Mouse (Mus musculus): ENCODE measurements around the gene Pheta2. TPM values are rescaled to one million over a fixed set of nuclear protein-coding genes. Genes with fewer than 3 reads are reported as not detected.

Pheta2 gene
- total and polyA plus RNA-seq, 3 experiments, result 0.08 TPM; not detected in 2

DNA sequence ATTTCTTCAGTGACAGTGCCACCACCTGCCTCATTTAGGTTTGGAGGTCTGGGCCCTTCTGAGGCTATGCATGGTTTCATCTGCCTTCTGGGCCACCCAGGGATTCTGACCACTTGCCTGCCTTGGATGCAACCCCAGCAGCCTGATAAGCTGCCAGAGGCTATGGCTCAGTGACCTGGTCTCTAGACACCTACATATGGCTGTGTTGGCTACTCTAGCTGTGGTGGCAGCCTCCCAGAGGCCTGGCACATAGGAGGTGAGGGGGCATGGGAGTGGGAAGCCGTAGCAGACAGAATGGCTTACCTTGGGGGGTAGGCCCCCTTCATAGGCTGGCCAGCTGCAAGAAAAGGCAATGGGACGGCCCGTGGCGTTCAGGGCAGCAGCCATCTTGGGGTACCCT lies 3.5 kb upstream of the Pheta2 start:
- Histone ChIP-seq H3K36me3 (replicated peaks in 1 of 2; ENCODE audit: control insufficient read depth in 1 of 2, insufficient read depth in 1 of 2, low read length in 1 of 2) (peaks cover 40 to 62% of the 10 kb centered on the region in 2 experiments), H3K4me2 (ENCODE audit: insufficient read depth, low read depth, poor library complexity, severe bottlenecking) (no peak overlapping the region), H3K27ac (ENCODE audit: insufficient read depth, low read depth) (no peak overlapping the region), H3K4me3 (replicated peaks in 1 of 3; ENCODE audit: low read depth in 2 of 3, low read length in 2 of 3, poor library complexity in 1 of 3) (no peak overlapping the region), H3K9ac (ENCODE audit: insufficient read depth, low read depth) (no peak overlapping the region), H3K9me3 (replicated peaks; ENCODE audit: low read length) (no peaks in the 10 kb centered on the region), H3K79me2 (replicated peaks; ENCODE audit: control insufficient read depth, extremely low read depth, insufficient read depth, poor library complexity, severe bottlenecking) (no peaks in the 10 kb centered on the region), H3K27me3 (replicated peaks) (peaks cover 6% of the 10 kb centered on the region), H3K4me1 (ENCODE audit: control insufficient read depth in 1 of 2, insufficient read depth in 2 of 2) (peaks cover 4 to 9% of the 10 kb centered on the region in 2 experiments; a peak in 3 of 4 replicates)
- in situ Hi-C loops (cut with MboI; ENCODE audit: low pct_ligation_motif_present, low pct_unique_long_range_greater_than_20kb, low sequenced_read_pairs), result no loop called here
- no peak for DNase-seq (ENCODE audit: extremely low read depth)
- TF ChIP-seq USF1 (IDR thresholded peaks at IDR 0.05; ENCODE audit: low read depth, low read length) (no peak), IRF4 (IDR thresholded peaks at IDR 0.05; ENCODE audit: low read depth, low read length) (no peak), MAX (IDR thresholded peaks at IDR 0.05; ENCODE audit: low read length) (no peak), E2F4 (IDR thresholded peaks at IDR 0.05; ENCODE audit: insufficient replicate concordance, low read depth, low read length) (no peak), CHD2 (IDR thresholded peaks at IDR 0.05; ENCODE audit: low read length) (no peak), RCOR1 (conservative IDR thresholded peaks at IDR 0.05; ENCODE audit: low read depth, low read length) (no peak), GABPA (IDR thresholded peaks at IDR 0.05; ENCODE audit: insufficient replicate concordance, low read depth, low read length) (no peak), TCF12 (IDR thresholded peaks at IDR 0.05; ENCODE audit: low read depth, low read length) (no peak), ELF1 (IDR thresholded peaks at IDR 0.05; ENCODE audit: low read depth, low read length) (no peak)
- dilution Hi-C loops (cut with MboI; ENCODE audit: extremely low pct_ligation_motif_present, extremely low pct_unique_long_range_greater_than_20kb, low sequenced_read_pairs), result no loop called here

DNA sequence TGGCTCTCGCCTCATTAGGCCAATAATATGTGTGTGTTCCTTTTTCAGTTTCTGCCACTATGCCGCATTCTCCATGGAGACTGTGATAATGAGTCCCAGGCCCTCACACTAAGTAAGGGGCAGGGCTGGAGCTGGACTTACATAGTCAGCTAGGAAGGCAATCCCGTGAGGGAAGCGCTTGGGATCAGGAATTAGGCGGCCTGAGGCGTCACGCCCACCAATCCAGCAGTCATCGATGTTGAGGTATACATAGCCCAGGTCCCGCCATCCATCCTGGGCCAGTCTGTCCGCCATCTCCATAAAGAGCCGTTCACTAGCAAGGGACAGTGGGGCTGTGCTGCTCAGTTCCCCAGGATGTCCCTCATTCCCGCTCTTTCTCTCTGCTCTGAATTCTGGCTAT lies 2.1 kb upstream of the Pheta2 start:
- Histone ChIP-seq H3K9ac (ENCODE audit: insufficient read depth, low read depth) (no peak overlapping the region), H3K9me3 (replicated peaks; ENCODE audit: low read length) (no peaks in the 10 kb centered on the region), H3K36me3 (replicated peaks in 1 of 2; ENCODE audit: control insufficient read depth in 1 of 2, insufficient read depth in 1 of 2, low read length in 1 of 2) (peaks cover 34 to 50% of the 10 kb centered on the region in 2 experiments), H3K27me3 (replicated peaks) (peaks cover 13% of the 10 kb centered on the region), H3K4me2 (ENCODE audit: insufficient read depth, low read depth, poor library complexity, severe bottlenecking) (no peak overlapping the region), H3K79me2 (replicated peaks; ENCODE audit: control insufficient read depth, extremely low read depth, insufficient read depth, poor library complexity, severe bottlenecking) (no peaks in the 10 kb centered on the region), H3K27ac (ENCODE audit: insufficient read depth, low read depth) (no peak overlapping the region), H3K4me3 (replicated peaks in 1 of 3; ENCODE audit: low read depth in 2 of 3, low read length in 2 of 3, poor library complexity in 1 of 3) (no peak overlapping the region), H3K4me1 (ENCODE audit: control insufficient read depth in 1 of 2, insufficient read depth in 2 of 2) (peaks cover 4 to 9% of the 10 kb centered on the region in 2 experiments; a peak in 3 of 4 replicates)
- dilution Hi-C loops (cut with MboI; ENCODE audit: extremely low pct_ligation_motif_present, extremely low pct_unique_long_range_greater_than_20kb, low sequenced_read_pairs), result no loop called here
- in situ Hi-C loops (cut with MboI; ENCODE audit: low pct_ligation_motif_present, low pct_unique_long_range_greater_than_20kb, low sequenced_read_pairs), result no loop called here
- DNase-seq (ENCODE audit: extremely low read depth), result no peak
- TF ChIP-seq EP300 (IDR thresholded peaks at IDR 0.05; ENCODE audit: low read length) (no peak), CHD2 (IDR thresholded peaks at IDR 0.05; ENCODE audit: low read length) (no peak), ZKSCAN1 (IDR thresholded peaks at IDR 0.05; ENCODE audit: borderline replicate concordance, low read depth, low read length) (no peak), ZNF384 (IDR thresholded peaks at IDR 0.05; ENCODE audit: low read depth, low read length) (no peak), ZMIZ1 (IDR thresholded peaks at IDR 0.05; ENCODE audit: low read depth, low read length) (no peak), MAX (IDR thresholded peaks at IDR 0.05; ENCODE audit: low read length) (no peak), SIN3A (IDR thresholded peaks at IDR 0.05; ENCODE audit: low read length) (no peak), ZC3H11A (IDR thresholded peaks at IDR 0.05; ENCODE audit: low read depth, low read length) (no peak), NRF1 (IDR thresholded peaks at IDR 0.05; ENCODE audit: low read depth, low read length) (no peak), POLR2A (IDR thresholded peaks at IDR 0.05; ENCODE audit: low read depth, low read length) (no peak), JUN (IDR thresholded peaks at IDR 0.05; ENCODE audit: insufficient read depth, low read depth, low read length) (no peak), MAZ (IDR thresholded peaks at IDR 0.05; ENCODE audit: low read depth, low read length) (no peak), PAX5 (IDR thresholded peaks at IDR 0.05; ENCODE audit: low read length) (no peak)
